Mouse (Mus musculus) kidney, postnatal 25 days (tissue): Measurements from ENCODE around the gene Tuba1c.
"Not testable (repeated sequence)": the region's sequence is repeated elsewhere in the genome, so short reads cannot be mapped to it uniquely, and the experiment has no call there.

ENCODE experiments used
- DNase-seq, 2 experiments: peaks; one replicate each; pipeline ENCODE4 v3.0.0; 2021; ENCODE audit warnings: mixed read lengths in 2 of 2

Gene Tuba1c

DNA sequence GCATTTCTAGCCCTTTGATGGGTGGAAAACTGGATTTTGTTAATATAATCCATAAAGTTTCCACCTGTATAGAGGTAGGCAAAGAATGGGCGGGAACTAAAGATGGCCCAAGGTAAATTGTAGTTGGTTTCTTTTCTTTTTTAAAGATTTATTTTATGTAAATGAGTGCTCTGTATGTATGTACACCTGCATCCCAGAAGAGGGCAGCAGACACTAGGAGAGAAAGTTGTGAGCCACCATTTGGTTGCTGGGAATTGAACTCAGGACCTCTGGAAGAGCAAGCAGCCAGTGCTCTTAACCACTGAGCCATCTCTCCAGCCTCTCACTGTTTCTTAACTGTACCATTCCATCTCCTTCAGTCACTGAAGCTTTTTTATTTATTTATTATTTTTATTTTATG is 42.3 kb downstream of the Tuba1c start:
- DNase-seq = peak in 1 of 2 experiments; percentile 1

DNA sequence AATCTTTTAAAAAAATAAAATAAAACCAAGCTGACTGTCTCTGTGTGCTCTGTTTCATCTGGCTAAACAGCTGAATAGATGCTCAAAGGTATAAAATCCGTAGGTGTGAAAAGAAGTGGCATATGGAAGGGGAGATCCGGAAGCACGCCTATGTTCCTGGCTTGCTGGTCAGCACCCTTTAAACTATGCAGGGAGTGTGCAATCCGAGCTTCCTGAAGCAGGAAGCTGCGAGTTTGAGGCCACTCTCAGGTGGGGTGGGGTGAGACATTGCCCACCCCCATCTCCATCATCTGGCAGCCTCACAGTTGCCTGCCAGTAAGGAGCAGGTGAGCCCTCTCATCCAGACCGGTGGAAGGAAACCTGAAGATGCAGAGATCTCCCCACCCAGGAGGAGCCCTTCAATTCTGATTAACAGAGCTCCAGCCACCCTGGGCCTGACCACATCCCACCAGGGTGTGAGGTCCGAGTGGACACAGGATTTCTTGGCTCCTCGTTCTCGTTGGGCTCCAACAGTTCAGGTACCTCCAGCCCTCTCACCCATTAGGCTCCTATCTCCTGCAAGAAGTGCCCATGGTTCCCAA is 44.4 kb downstream of the Tuba1c start, which contains the start of gene Troap:
Gene Troap (plus strand): TSS at position 557 of the 581 bp plus-strand sequence.
- no peak for DNase-seq

DNA sequence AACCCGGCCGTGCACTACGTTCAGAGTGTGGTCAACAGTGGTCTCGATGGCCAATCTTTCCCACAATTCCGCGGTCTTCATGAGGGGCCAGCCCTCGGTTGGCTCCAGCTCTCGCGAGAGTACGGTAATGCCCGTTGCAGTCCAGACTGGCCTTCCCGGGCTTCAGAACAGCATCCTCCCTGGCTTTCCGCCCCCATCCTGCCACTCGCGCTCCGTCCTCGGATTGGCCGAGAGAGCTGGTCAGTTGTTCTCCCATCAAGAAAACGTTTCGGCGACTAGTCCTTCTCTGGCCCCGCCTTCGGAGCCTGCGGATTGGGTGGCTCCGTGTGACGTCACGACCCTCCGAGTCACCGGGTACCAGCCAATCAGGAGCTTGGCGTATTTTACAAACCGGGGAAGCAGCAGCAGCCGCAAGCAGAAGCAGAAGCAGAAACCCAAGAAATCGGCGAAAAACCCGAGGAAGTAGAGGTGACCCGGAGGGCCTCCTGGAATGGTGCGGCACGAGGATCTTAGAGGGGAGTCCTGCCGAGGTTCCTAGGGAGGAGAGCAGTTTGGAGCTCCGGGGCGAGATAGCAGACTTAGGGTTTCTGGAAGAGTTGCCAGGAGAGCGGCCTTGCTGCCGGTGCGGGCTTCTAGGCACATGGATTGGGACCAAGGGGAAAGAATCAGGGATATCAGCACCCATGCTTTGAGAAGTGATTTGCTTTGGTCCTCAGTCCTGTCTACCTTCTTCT is 45.1 kb downstream of the Tuba1c start:
- DNase-seq = peak; percentile 99

DNA sequence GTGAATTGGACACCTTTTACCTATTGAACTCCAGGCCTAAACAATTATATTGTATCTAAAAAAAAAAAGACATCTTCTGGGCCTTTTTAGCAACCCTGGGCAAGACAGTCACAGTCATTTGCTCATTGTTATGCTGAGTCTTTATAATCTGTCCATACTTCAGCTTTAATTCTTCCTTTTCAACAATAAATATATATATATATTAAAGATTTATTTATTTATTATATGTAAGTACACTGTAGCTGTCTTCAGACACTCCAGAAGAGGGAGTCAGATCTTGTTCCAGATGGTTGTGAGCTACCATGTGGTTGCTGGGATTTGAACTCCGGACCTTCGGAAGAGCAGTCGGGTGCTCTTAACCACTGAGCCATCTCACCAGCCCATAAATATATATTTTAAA is 46.3 kb downstream of the Tuba1c start:
- not testable (repeated sequence) for DNase-seq

DNA sequence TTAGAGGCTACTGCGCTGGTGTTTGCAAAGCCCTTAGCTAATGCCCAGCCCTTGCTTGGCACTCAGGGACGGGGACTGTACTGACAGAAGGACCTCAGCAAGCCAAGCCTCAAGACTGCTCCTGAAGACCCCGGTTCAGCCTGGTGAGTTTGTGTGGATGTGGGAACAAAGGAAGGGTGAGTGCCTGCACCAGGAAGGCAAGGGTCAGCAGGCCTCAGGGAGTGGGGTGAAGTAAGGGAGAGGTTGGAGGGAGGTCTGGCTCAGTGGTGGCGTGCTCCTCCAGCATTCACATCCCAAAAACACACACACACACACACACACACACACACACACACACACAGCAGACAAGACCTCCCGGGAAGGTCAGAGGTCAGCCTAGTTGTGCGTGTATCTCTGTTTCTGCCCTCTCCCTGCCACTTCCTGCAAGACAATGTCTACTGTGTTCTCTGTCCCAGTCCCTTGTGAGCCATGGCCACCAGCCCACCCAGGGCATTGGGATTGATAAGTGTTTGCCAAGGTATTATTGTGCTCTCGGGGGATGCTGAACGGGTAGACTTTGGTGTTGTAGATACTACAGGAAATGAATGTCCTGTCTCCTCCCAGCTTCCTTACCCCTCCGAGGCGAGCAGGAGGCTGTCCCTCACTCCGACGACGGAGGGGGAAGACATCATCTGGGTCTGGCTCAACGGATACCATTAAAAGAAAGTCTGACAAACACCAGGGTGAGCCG is 48.7 kb downstream of the Tuba1c start:
- DNase-seq = no peak

DNA sequence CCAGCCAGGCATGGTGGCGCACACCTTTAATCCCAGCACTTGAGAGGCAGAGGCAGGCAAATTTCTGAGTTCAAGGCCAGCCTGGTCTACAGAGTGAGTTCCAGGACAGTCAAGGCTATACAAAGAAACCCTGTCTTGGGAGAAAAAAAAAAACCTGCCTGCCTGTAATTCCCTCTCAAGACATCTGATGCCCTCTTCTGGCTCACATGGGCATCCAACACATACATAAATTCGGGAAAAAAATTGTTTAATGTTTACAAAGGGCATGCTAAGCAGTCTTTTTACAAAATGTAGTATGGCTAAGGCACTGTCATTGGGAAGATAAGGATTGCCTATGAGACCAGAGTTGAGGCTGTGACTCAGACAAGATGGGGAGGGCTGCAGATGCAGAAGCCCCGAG is 50.1 kb downstream of the Tuba1c start:
- no peak for DNase-seq

DNA sequence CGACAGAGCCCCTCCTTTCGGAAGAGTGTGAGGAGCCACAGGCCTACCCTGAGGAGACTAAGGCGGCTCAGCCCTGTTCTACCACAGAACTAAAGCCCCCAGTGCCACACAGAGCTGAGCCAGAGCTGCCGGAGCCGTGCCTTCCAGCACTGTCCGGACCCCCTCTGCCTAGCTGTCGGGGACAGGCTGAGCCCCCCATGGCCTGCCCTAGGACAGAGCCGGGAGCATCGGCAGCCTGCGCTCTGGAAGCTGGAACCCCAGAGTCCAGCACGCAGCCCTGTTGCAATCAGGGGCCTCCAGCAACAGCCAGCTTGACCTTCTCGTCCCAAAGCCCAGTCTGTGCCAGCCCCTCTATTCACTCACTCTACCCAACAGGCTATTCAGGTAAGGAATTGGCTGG is 52.6 kb downstream of the Tuba1c start:
- no peak for DNase-seq

DNA sequence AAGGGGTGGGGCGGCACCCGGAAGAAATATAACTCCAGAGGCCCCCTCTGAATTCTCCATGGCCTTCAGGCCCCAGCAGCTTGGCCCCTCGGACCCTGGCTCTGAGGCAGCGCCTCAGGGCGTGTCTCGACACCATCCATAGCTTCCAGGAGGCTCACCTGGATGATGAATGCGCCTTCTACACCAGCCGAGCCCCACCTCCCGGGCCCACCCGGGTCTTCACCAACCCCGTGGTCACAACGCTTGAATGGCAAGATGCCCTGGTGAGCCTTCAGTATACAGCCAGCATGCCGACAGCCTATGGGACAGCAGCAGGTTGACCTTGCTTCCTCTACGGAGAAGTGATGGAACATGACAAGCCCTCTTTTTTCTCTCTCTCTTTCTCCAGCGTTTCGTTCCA is 53.1 kb downstream of the Tuba1c start:
- DNase-seq = no peak

DNA sequence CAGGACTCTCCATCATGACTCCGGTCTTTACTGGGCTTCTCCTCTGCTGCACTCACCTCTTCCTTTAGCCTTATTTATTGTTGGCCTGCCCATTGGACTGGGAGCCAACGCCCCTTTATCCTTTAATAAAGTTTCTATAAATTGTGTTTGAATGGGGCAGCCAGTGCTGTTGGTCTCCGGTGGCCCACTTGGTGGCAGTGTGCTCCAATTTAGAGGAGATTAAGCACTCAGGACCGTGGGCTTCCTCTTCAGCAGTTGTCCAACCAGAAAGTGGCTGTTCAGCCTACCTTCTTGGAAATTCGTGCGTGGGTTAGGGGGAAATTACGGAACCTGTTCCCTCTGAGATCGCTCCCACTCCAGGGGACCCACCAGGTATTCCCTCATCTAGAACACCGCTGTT is 53.6 kb downstream of the Tuba1c start:
- DNase-seq = peak; percentile 73 to 75

DNA sequence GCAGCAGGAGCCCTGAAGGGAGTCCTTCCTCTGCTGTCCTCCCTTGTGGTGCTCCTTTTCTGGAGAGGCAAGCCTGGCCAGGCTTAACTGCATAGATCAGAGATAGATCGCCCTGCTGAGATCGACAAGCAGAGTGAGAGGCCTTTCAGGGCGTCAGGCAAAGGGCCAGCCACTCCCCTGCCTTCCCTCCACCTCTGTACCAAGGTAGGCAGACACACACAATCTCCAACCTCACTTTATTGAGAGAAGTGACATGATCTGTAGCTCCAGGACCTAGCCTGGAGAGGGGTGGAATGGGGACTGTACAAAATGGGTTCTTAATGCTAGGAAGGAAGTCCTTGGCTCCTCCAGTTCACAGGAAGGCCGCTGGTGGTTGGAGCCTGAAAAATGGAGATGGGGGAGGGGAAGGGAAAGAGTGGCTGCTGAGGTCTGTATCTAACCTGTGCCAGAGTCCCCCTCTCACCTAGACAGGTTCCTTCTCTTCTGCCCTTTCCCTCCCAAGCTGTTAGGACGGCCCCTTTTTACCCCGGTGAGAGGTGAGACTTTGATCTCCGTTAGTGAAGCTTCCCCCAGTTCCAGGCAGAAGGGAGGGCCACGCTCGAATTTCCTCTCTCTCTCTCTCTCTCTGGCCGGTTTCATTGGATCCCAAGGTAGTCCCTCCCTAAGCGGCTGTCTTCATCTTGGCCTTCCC is 54.3 kb downstream of the Tuba1c start:
- DNase-seq = peak; percentile 49 to 82

DNA sequence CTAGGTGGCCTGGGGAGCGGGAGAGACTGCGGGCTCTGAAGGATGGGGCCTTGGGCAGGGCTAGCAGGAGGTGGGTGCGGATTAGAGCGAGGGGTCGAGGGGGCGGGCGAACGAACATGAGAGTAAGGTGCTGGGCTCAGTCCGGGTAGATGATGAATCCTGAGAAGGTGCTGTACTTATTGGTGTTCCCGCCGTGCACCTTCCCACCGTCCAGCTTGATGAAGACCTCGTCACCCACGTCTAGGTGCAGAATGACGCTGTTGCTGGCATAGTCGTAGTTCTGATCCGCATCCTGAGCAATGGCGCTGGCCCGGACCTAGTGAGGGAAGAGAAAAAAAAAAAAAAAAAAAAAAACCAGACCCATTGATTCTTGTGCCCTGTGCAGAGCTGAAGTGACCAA is 54.9 kb downstream of the Tuba1c start:
- no peak for DNase-seq

DNA sequence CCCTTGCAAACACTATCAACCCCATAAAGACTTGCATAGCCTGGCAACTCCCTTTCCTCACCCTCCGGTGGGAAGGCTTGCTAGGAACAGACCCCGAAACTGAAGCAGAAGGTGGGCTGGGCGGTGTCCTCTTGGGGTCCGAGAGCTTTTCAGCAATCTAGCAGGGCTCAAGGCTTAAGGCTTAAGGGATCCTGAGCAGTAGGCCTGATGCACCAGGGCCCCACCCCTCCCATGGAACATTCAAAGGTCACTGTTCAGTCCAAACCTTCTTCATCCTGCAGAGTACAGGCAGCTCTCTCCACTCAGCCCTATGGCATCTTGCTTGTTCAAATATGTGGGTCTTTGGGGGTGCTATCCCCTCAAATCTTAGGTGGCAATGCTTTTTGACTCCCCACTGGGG is 56.3 kb downstream of the Tuba1c start:
- peak; percentile 36 to 50 for DNase-seq

DNA sequence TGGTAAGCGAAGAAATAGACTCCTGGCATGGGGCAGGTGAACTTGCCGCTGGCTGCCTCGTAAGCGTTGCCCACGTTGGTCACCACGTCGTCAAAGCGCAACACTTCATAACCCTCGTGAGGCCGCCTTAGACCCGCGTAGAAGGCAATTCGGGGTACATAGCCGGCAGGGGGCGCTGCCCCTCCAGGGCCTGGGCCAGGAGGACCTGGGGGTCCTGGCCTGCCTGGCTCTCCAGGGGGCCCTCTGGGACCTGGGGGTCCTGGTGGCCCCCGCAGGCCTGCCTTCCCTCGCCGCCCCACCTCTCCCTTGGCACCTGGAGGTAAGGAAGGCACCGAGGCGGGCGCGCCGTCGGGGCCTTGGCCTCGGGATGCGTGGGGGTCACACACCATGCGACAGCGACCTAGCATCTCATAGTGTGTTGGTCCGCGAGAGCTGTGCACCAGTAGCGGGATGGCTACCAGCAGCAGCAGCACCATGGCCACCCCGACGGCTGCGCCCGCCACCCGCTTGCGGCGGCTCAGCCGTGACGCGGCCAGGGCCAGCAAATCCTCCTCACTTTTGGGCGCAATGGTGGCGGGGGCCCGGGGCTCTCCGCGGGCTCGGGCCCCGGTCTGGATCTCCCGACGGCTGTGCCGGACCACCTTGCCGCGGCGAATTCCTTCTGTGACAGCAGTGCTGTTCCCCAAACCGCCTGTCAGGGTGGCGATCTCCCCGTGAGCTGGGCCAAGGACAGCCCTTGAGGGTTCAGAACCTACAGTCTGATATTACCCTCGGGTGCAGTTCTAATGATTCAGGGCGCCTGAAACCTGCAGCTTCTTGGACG is 57.8 kb downstream of the Tuba1c start, which contains the start of gene C1ql4:
Gene C1ql4 (minus strand): TSS at position 565 of the 823 bp plus-strand sequence.
- peak; percentile 38 to 44 for DNase-seq
